Mouse (Mus musculus) ES-E14 (cell line): ENCODE data around the gene Mtmr4. TPM values are rescaled to one million over a fixed set of nuclear protein-coding genes. Genes with fewer than 3 reads are reported as not detected.

Experiments used
- DNase-seq: peaks from one replicate; pipeline ENCODE4 v3.0.0-alpha.2; 2013; ENCODE audit warnings: low read depth, low spot score
- H3K27ac ChIP-seq: 2 replicates; pipeline ENCODE4 v1.5.1; 2012; ENCODE audit warnings: low read depth, mild to moderate bottlenecking, low read length, moderate library complexity, mixed read lengths; ENCODE audit not compliant: poor library complexity, insufficient read depth, severe bottlenecking
- H3K36me3 ChIP-seq: 2 replicates; pipeline ENCODE4 v1.6.1; 2012; ENCODE audit warnings: mild to moderate bottlenecking, low read length, moderate library complexity, mixed read lengths; ENCODE audit not compliant: control insufficient read depth, poor library complexity, insufficient read depth, severe bottlenecking
- H3K4me1 ChIP-seq, 2 experiments: fragments of 150-350 bp in 1 of 2; sonication (generic) in 1 of 2; 2 replicates each; pipeline ENCODE4 v1.6.1; 2012; ENCODE audit warnings: low read length in 2 of 2, mild to moderate bottlenecking in 1 of 2, mixed read lengths in 1 of 2; ENCODE audit not compliant: control insufficient read depth in 2 of 2, insufficient read depth in 2 of 2, poor library complexity in 1 of 2
- H3K4me3 ChIP-seq, 2 experiments: fragments of 150-350 bp in 1 of 2; sonication (generic) in 1 of 2; 2 replicates each; pipeline ENCODE4 v1.5.1; 2012; ENCODE audit warnings: low read length in 2 of 2, low read depth in 1 of 2, mild to moderate bottlenecking in 1 of 2, mixed read lengths in 1 of 2; ENCODE audit not compliant: insufficient read depth in 1 of 2, poor library complexity in 1 of 2, severe bottlenecking in 1 of 2
- H3K9ac ChIP-seq: 2 replicates; pipeline ENCODE4 v1.6.1; 2012; ENCODE audit warnings: low read depth, mild to moderate bottlenecking, low read length, mixed read lengths; ENCODE audit not compliant: poor library complexity, insufficient read depth, severe bottlenecking
- H3K9me3 ChIP-seq: fragments of 150-350 bp; sonication (generic); 2 replicates; pipeline ENCODE4 v1.6.1; 2012; ENCODE audit warnings: low read depth, mild to moderate bottlenecking, low read length; ENCODE audit not compliant: control insufficient read depth, insufficient read depth
- CHD2 ChIP-seq: IDR thresholded peaks from 2 replicates; pipeline ENCODE4 v1.6.1; 2014; ENCODE audit warnings: mild to moderate bottlenecking, low read depth, low read length, inconsistent platforms
- HCFC1 ChIP-seq: IDR thresholded peaks from 2 replicates; pipeline ENCODE4 v1.6.1; 2012; ENCODE audit warnings: low read length, inconsistent platforms, borderline replicate concordance; ENCODE audit not compliant: insufficient read depth
- MAFK ChIP-seq: IDR thresholded peaks from 2 replicates; pipeline ENCODE4 v1.6.1; 2014; ENCODE audit warnings: mild to moderate bottlenecking, low read depth, low read length, inconsistent platforms; ENCODE audit not compliant: insufficient read depth
- ZC3H11A ChIP-seq: IDR thresholded peaks from 2 replicates; pipeline ENCODE4 v1.6.1; 2012; ENCODE audit warnings: low read depth, mild to moderate bottlenecking, inconsistent platforms, low read length, borderline replicate concordance
- ZNF384 ChIP-seq: IDR thresholded peaks from 2 replicates; pipeline ENCODE4 v1.6.1; 2012; ENCODE audit warnings: low read depth, low read length, inconsistent platforms
- in situ Hi-C, 2 experiments: fragments of 600-800 bp; cut with MboI; formaldehyde crosslinking; loops; one replicate each; pipeline ENCODE4 v1.15.1; 2025; ENCODE audit warnings: low sequenced_read_pairs in 2 of 2, inconsistent platforms in 1 of 2; ENCODE audit not compliant: unreplicated experiment in 2 of 2
- total RNA-seq: library from RNA; depleted of rRNA; stranded (reverse); fragments of 300-350 nt; gene quantifications from 2 replicates; pipeline ENCODE4 v1.2.3, GENCODE M21; 2012

Gene Mtmr4
- total RNA-seq, 1 experiment: 27.7 TPM

DNA sequence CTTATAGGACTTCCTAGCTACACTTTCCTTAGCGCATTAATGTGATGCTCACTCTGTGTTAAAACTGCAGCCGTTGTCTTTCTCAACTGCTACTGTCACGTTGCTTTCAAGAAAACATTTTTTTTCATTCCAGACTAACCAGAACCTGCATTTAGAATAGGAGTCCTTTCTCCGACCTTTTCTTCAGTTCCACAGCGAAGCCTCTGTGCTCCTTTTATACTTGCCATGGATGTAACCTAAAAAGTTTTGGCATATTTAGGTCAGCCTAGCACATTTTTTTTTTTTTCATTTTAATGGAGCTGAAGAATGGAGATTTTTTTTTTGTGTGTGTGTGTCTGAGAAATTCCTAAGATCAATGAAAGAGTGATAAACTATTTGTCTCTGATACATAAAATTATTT lies 23.6 kb downstream of the Mtmr4 start:
- Histone ChIP-seq H3K36me3 (peaks cover 27% of the 10 kb centered on the region), H3K27ac (no peak overlapping the region), H3K4me3 (no peak overlapping the region), H3K9me3 (no peaks in the 10 kb centered on the region), H3K4me1 (0 out of 4 replicates have a peak, but pooled peaks cover 0 to 2% of the 10 kb centered on the region in 2 experiments), H3K9ac (no peak overlapping the region)
- no peak for DNase-seq
- TF ChIP-seq CHD2: no peak
- no peak for TF ChIP-seq HCFC1
- TF ChIP-seq ZC3H11A: no peak
- no peak for TF ChIP-seq MAFK
- no peak for TF ChIP-seq ZNF384
- in situ Hi-C loops: no loop called here

- in situ Hi-C loops: no loop called here
- Histone ChIP-seq H3K4me1 (0 out of 4 replicates have a peak, but pooled peaks cover 0 to 2% of the 10 kb centered on the region in 2 experiments), H3K36me3 (peaks cover 25% of the 10 kb centered on the region), H3K4me3 (no peak overlapping the region), H3K9me3 (no peaks in the 10 kb centered on the region), H3K9ac (no peak overlapping the region), H3K27ac (no peak overlapping the region)
- TF ChIP-seq MAFK: no peak
- TF ChIP-seq HCFC1: no peak
- TF ChIP-seq ZNF384: no peak
- TF ChIP-seq CHD2: no peak
- no peak for TF ChIP-seq ZC3H11A
- DNase-seq: no peak
These were observed 24.0 kb downstream of the Mtmr4 start for GRCm38 (mm10) chr11:87615952-87616351.

DNA sequence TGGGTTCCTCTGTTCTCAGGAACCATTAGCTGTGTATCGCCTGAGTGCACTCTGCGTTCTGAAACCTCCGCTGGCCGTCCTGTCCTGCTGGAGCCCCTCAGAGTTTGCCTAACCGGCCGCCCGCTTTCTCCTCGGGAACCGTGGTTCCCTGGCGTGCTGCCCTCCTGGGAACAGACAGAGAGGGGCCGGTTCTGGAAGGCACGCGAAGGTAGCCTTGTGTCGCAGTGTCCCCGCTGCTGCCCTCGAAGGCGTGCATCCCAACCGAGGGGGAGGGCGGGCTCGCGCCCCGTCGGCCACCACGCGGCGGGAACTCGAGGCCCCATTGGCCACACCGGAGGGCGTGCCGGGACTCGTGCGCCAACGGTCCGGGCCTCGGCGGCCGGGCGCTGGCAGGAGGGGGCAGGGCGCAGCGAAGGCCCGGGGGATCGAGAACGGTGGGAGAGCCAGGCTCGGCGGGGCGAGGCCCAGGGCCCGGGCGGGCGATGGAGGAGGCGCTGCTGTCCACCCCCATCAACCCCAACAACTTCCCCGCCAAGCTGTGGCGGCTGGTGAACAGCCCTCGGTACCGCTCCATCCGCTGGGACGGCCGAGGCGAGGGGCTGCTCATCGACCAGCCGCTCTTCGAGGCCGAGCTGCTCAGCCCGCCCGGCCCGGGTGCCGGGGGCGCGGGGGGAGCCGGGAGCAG lies 25.0 kb downstream of the Mtmr4 start, which contains the start of gene Hsf5:
Gene Hsf5, plus strand, starts transcription at position 375 of the 685 bp plus-strand sequence.
- Histone ChIP-seq H3K4me1 (0 out of 4 replicates have a peak, but pooled peaks cover 0 to 2% of the 10 kb centered on the region in 2 experiments), H3K36me3 (peaks cover 16% of the 10 kb centered on the region), H3K9me3 (no peaks in the 10 kb centered on the region), H3K9ac (peak within 1 kb of the TSS; percentile 41), H3K4me3 (peak within 1 kb of the TSS; percentile 48 to 61; a peak in 3 of 4 replicates), H3K27ac (no peak within 1 kb of the TSS)
- in situ Hi-C loops: no loop called here
- TF ChIP-seq ZNF384 (no peak), HCFC1 (no peak), CHD2 (no peak), MAFK (no peak), ZC3H11A (no peak)
- no peak for DNase-seq

DNA sequence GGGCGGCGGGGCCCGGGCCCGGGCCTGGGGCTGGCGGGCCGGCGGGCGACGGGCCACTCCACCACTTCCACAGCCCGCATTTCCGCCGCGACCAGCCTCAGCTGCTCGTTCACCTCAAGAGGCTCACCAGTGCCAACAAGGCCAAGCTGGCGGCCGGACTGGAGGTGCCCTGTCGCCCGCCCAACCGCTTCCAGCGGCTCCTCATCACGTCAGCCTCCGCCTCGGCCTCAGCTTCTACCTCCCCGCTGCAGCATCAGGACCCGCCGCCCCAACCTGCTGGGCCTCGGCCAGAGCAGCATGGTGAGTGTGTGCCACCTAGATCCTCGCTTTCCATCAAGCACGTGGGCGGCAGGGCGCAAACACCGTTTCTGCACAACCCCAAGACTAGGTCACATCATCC lies 25.6 kb downstream of the Mtmr4 start:
- H3K4me3 ChIP-seq: peak overlapping the region in 1 of 2 experiments; percentile 61; a peak in 3 of 4 replicates
- H3K4me1 ChIP-seq: 0 out of 4 replicates have a peak, but pooled peaks cover 0 to 2% of the 10 kb centered on the region in 2 experiments
- TF ChIP-seq CHD2 (no peak), HCFC1 (no peak)
- H3K9me3 ChIP-seq: no peaks in the 10 kb centered on the region
- peaks cover 9% of the 10 kb centered on the region for H3K36me3 ChIP-seq
- no peak for DNase-seq
- no peak overlapping the region for H3K27ac ChIP-seq
- peak overlapping the region; percentile 41 for H3K9ac ChIP-seq
- in situ Hi-C loops: no loop called here
